Mouse (Mus musculus): ENCODE measurements around the gene Olfr1505. TPM values are rescaled to one million over a fixed set of nuclear protein-coding genes. Genes with fewer than 3 reads are reported as not detected.

The Olfr1505 gene
- polyA plus RNA-seq (2012; ENCODE audit: insufficient read depth, insufficient read length, missing spikeins) = not detected in 2 replicates

DNA sequence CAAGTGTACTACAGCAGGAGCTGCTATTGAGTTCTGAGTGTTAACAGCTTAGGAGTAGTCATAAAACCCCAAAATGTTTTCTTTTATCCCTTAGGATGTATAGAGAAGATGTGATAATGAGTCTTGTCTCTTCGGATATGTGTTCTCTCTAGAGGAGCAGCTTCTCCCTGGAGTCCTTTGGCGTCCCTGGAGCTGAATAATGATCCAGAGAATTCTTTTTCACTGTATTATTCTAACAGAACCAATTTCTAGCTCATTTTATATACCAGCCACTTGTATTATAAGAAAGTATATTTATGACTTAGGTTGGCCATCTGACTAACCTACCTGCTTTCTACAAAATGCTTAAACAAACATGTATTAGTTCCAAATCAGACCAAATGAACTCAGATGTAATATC is at the start of gene Olfr1505:
Gene Olfr1505, plus strand, starts transcription at position 301 of the 400 bp plus-strand sequence.
- Histone ChIP-seq H3K27ac (replicated peaks; ENCODE audit: low read depth, low read length) (no peak within 1 kb of the TSS), H3K4me3 (ENCODE audit: insufficient read depth, low read depth, low read length) (no peak within 1 kb of the TSS), H3K4me1 (ENCODE audit: control insufficient read depth, insufficient read depth, insufficient read length, low read length) (no peaks in the 10 kb centered on the region)

DNA sequence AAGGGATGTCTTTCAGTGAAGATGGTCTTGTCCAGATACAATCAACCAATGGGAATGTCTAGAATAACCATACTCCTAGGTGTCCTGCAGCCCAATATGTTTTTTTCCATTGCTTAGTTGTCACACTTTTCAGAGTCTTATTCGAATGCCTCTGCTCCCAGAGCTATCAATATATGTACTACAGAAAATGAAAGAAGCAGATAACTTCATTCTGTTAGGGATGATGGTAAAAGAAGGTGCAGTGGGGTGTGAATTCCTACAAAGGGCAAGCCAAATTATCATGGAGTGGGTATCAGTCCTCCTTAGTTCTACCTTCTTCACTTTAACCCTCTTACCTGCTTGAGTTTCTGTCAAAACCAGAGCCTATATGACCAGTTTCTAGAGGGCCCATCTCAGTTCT is 15.5 kb upstream of the Olfr1505 start, which contains the start of gene Olfr1504:
Gene Olfr1504, minus strand, starts transcription at position 101 of the 400 bp plus-strand sequence.
- H3K4me3 ChIP-seq (ENCODE audit: insufficient read depth, low read depth, low read length) = no peak within 1 kb of the TSS
- no peaks in the 10 kb centered on the region for H3K4me1 ChIP-seq (ENCODE audit: control insufficient read depth, insufficient read depth, insufficient read length, low read length)
- no peak within 1 kb of the TSS for H3K27ac ChIP-seq (replicated peaks; ENCODE audit: low read depth, low read length)

Other genes with a start within 250 kb of the Olfr1505 start
- gene Olfr1491, start 216.3 kb upstream of the Olfr1505 start, polyA plus RNA-seq (2012; ENCODE audit: insufficient read depth, insufficient read length, missing spikeins) = not detected in 2 replicates
- not detected in 2 replicates for gene Olfr1493-ps1, start 190.3 kb upstream of the Olfr1505 start, polyA plus RNA-seq (2012; ENCODE audit: insufficient read depth, insufficient read length, missing spikeins)
- not detected in 2 replicates for gene Olfr1494, start 173.8 kb upstream of the Olfr1505 start, polyA plus RNA-seq (2012; ENCODE audit: insufficient read depth, insufficient read length, missing spikeins)
- not detected in 2 replicates for gene Olfr1495, start 148.9 kb upstream of the Olfr1505 start, polyA plus RNA-seq (2012; ENCODE audit: insufficient read depth, insufficient read length, missing spikeins)
- not detected in 2 replicates for gene Olfr1496, start 135.7 kb upstream of the Olfr1505 start, polyA plus RNA-seq (2012; ENCODE audit: insufficient read depth, insufficient read length, missing spikeins)
- not detected in 2 replicates for gene Olfr1497, start 115.3 kb upstream of the Olfr1505 start, polyA plus RNA-seq (2012; ENCODE audit: insufficient read depth, insufficient read length, missing spikeins)
- not detected in 2 replicates for gene Olfr1499, start 94.1 kb upstream of the Olfr1505 start, polyA plus RNA-seq (2012; ENCODE audit: insufficient read depth, insufficient read length, missing spikeins)
- gene Olfr1500, start 83.0 kb upstream of the Olfr1505 start, polyA plus RNA-seq (2012; ENCODE audit: insufficient read depth, insufficient read length, missing spikeins) = not detected in 2 replicates
- gene Olfr1501, start 62.8 kb upstream of the Olfr1505 start, polyA plus RNA-seq (2012; ENCODE audit: insufficient read depth, insufficient read length, missing spikeins) = not detected in 2 replicates
- not detected in 2 replicates for gene Olfr1502, start 51.7 kb upstream of the Olfr1505 start, polyA plus RNA-seq (2012; ENCODE audit: insufficient read depth, insufficient read length, missing spikeins)
- gene Olfr1504, start 15.6 kb upstream of the Olfr1505 start, polyA plus RNA-seq (2012; ENCODE audit: insufficient read depth, insufficient read length, missing spikeins) = not detected in 2 replicates